Comparison of ENCODE assay signal across 11 mouse cellular contexts in the genomic region with DNA sequence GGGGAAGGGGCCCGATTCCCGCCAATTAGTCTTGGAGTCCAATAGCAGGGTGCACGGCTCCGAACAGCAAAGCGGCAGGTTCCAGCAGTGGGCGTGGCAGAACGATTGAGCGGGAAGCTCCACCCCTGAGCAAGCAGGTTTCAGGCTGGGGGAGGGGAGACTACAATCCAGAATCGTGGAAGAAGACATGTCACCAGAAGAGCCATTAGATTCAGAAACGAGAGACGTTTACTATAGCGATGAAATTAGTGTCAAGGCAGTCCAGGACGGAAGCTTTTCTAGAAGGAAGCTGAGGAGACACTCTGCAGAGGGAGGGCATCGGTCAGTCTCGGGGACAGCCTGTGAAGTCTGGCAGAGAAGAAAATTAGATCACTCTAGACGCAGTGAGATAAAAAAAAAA. TPM values are rescaled to one million over a fixed set of nuclear protein-coding genes. Genes with fewer than 3 reads are reported as not detected.
DNase-seq lines count a peak whose midpoint lies in the region; ATAC-seq and TF ChIP-seq lines count a peak whose summit lies in the region.
"Not testable (repeated sequence)": the region's sequence is repeated elsewhere in the genome, so short reads cannot be mapped to it uniquely, and the experiment has no call there.
"Had no signal": no experiment of that assay in that cellular context is flagged by ENCODE, and none has a peak within 500 bp of the region (broad histone marks: within the 10 kb centered on the region; RNA-seq: fewer than 3 reads in every experiment).

No protein-coding gene starts in this region.

- peak overlapping the region; percentile 45; the same call in 1 of the 2 replicates for H3K9ac ChIP-seq in heart, embryonic 14.5 days (ENCODE audit: low read length)
- not testable (repeated sequence) for H3K9ac ChIP-seq in intestine, postnatal 0 days (ENCODE audit: low read depth, low read length); liver, embryonic 14.5 days (replicated peaks); stomach, embryonic 14.5 days (replicated peaks; ENCODE audit: low read depth, low read length)
- peak overlapping the region; percentile 6; the same call in 1 of the 2 replicates for H3K9ac ChIP-seq in midbrain, embryonic 14.5 days (replicated peaks; ENCODE audit: low read length)

- not testable (repeated sequence) for H3K27ac ChIP-seq in embryonic fibroblast, embryonic 13.5 days (ENCODE audit: insufficient read depth, low read length); heart, embryonic 14.5 days (replicated peaks in 1 of 2; ENCODE audit: control insufficient read depth in 1 of 2, insufficient read depth in 1 of 2, low read depth in 2 of 2, low read length in 2 of 2); intestine, postnatal 0 days (ENCODE audit: low read depth, low read length); liver, embryonic 14.5 days; midbrain, embryonic 14.5 days (replicated peaks; ENCODE audit: low read depth, low read length); stomach, embryonic 14.5 days (ENCODE audit: low read length)

- not testable (repeated sequence) for TF ChIP-seq EP300 in liver, embryonic 14.5 days (IDR thresholded peaks at IDR 0.05; ENCODE audit: low read depth)

- not testable (repeated sequence) for H3K4me1 ChIP-seq in embryonic fibroblast, embryonic 13.5 days (ENCODE audit: control insufficient read depth, insufficient read depth, low read length); heart, embryonic 14.5 days (ENCODE audit: control insufficient read depth in 2 of 2, insufficient read depth in 2 of 2, low read length in 2 of 2); intestine, postnatal 0 days (replicated peaks; ENCODE audit: control insufficient read depth, insufficient read depth, low read length); liver, embryonic 14.5 days (replicated peaks; ENCODE audit: control insufficient read depth in 2 of 2, insufficient read depth in 2 of 2, low read length in 1 of 2); midbrain, embryonic 14.5 days (ENCODE audit: control insufficient read depth, insufficient read depth, low read length); stomach, embryonic 14.5 days (ENCODE audit: control insufficient read depth, insufficient read depth, low read length)

- TF ChIP-seq CTCF in embryonic fibroblast, embryonic 13.5 days (IDR thresholded peaks at IDR 0.05; ENCODE audit: borderline replicate concordance, insufficient read depth, low read length); intestine, postnatal 0 days (IDR thresholded peaks at IDR 0.05; ENCODE audit: low read depth); liver, embryonic 14.5 days (IDR thresholded peaks at IDR 0.05; ENCODE audit: low read depth): not testable (repeated sequence)

- H3K27me3 ChIP-seq in heart, embryonic 14.5 days (ENCODE audit: control insufficient read depth, insufficient read depth, low read length); intestine, postnatal 0 days (replicated peaks; ENCODE audit: control insufficient read depth, insufficient read depth, low read length); liver, embryonic 14.5 days (ENCODE audit: control insufficient read depth, insufficient read depth, low read length); midbrain, embryonic 14.5 days (ENCODE audit: control insufficient read depth, insufficient read depth, low read length); stomach, embryonic 14.5 days (ENCODE audit: control insufficient read depth, insufficient read depth, low read length): not testable (repeated sequence)

- H3K4me2 ChIP-seq in heart, embryonic 14.5 days (ENCODE audit: low read length) = peak overlapping the region; percentile 63
- H3K4me2 ChIP-seq in intestine, postnatal 0 days (replicated peaks; ENCODE audit: low read depth) = peak overlapping the region; percentile 64
- peak overlapping the region; percentile 62 for H3K4me2 ChIP-seq in liver, embryonic 14.5 days (ENCODE audit: low read depth)
- peak overlapping the region; percentile 55 for H3K4me2 ChIP-seq in midbrain, embryonic 14.5 days (ENCODE audit: low read length)
- peak overlapping the region; percentile 63 for H3K4me2 ChIP-seq in stomach, embryonic 14.5 days (replicated peaks; ENCODE audit: low read depth, low read length)

- TF ChIP-seq POLR2A in embryonic fibroblast, embryonic 13.5 days (IDR thresholded peaks at IDR 0.05; ENCODE audit: low read depth, low read length) = not testable (repeated sequence)

- peak; percentile 10 to 18 for DNase-seq in adrenal gland, postnatal 36 days
- DNase-seq in left cerebral cortex, adult 18-20 months (ENCODE audit: low spot score in 2 of 2) = peak; percentile 21 to 33
- not testable (repeated sequence) for DNase-seq in liver, embryonic 14.5 days (ENCODE audit: low read depth in 3 of 3, low spot score in 3 of 3)
- peak; percentile 39 for DNase-seq in midbrain, embryonic 14.5 days

- not testable (repeated sequence) for H3K36me3 ChIP-seq in heart, embryonic 14.5 days (ENCODE audit: control insufficient read depth, insufficient read depth, low read length); intestine, postnatal 0 days (ENCODE audit: control insufficient read depth, insufficient read depth); liver, embryonic 14.5 days (replicated peaks; ENCODE audit: control insufficient read depth, insufficient read depth, low read depth); midbrain, embryonic 14.5 days (ENCODE audit: control insufficient read depth, insufficient read depth, low read length); stomach, embryonic 14.5 days (ENCODE audit: control insufficient read depth, insufficient read depth, low read length)

- 1% methylated on average over 16 of the region's 16 CpGs for WGBS in heart, embryonic 14.5 days
- 3% methylated on average over 16 of the region's 16 CpGs for WGBS in intestine, postnatal 0 days
- whole genome bisulfite sequencing in liver, embryonic 14.5 days (ENCODE audit: insufficient replicate concordance) = 3% methylated on average over 16 of the region's 16 CpGs
- 2% methylated on average over 16 of the region's 16 CpGs for WGBS in midbrain, embryonic 14.5 days
- WGBS in stomach, embryonic 14.5 days = 3% methylated on average over 16 of the region's 16 CpGs

- not testable (repeated sequence) for H3K9me3 ChIP-seq in heart, embryonic 14.5 days (ENCODE audit: control insufficient read depth, low read length); intestine, postnatal 0 days (ENCODE audit: control insufficient read depth); liver, embryonic 14.5 days (ENCODE audit: control insufficient read depth, low read length); midbrain, embryonic 14.5 days (ENCODE audit: control insufficient read depth, low read length); stomach, embryonic 14.5 days (ENCODE audit: control insufficient read depth, low read depth, low read length)

- peak overlapping the region; percentile 30 for H3K4me3 ChIP-seq in embryonic fibroblast, embryonic 13.5 days (ENCODE audit: insufficient read depth, low read length)
- H3K4me3 ChIP-seq in heart, embryonic 14.5 days (ENCODE audit: control insufficient read depth in 1 of 2, insufficient read depth in 1 of 2, low read depth in 1 of 2, low read length in 2 of 2) = peak overlapping the region; percentile 36 to 37
- H3K4me3 ChIP-seq in intestine, postnatal 0 days (ENCODE audit: low read depth, low read length) = peak overlapping the region; percentile 24
- H3K4me3 ChIP-seq in liver, embryonic 14.5 days (ENCODE audit: insufficient read depth in 1 of 2, low read depth in 2 of 2, low read length in 2 of 2) = peak overlapping the region; percentile 22 to 34
- peak overlapping the region; percentile 29 for H3K4me3 ChIP-seq in midbrain, embryonic 14.5 days (replicated peaks; ENCODE audit: low read depth, low read length)
- peak overlapping the region; percentile 22 for H3K4me3 ChIP-seq in stomach, embryonic 14.5 days (ENCODE audit: low read depth, low read length)

- ATAC-seq in heart, embryonic 14.5 days (ENCODE audit: insufficient number of reproducible peaks, insufficient read depth, low FRiP score, low read depth); intestine, postnatal 0 days; liver, embryonic 14.5 days (ENCODE audit: insufficient read depth); midbrain, embryonic 14.5 days (ENCODE audit: low FRiP score, low TSS enrichment); stomach, embryonic 14.5 days (ENCODE audit: insufficient number of reproducible peaks, insufficient read depth, low FRiP score, low read depth): not testable (repeated sequence)

RNA-seq across cellular contexts. Expression of gene Ropn1, which starts 7.8 kb away (rescaled TPM):
- total RNA-seq in adrenal gland, postnatal 36 days (2021) = not detected
- polyA plus RNA-seq in embryonic fibroblast, embryonic 13.5 days (2011; ENCODE audit: insufficient read length, low read depth, missing spikeins) = not detected in 2 replicates
- polyA plus RNA-seq in heart, embryonic 14.5 days (2014; fragmentation: Nextera tagmentation; extraction: Ambion mirVana) = 0.47 and 0.62 TPM in 2 replicates
- not detected in 2 replicates for polyA plus RNA-seq in intestine, postnatal 0 days (2015; fragmentation: Nextera tagmentation; extraction: Ambion mirVana)
- total RNA-seq in left cerebral cortex, adult 18-20 months (2021) = not detected
- polyA plus RNA-seq in liver, embryonic 14.5 days (2012; rRNA removed) = not detected in 2 replicates
- polyA plus RNA-seq in liver, embryonic 14.5 days (2014; fragmentation: Nextera tagmentation; extraction: Ambion mirVana) = not detected in 2 replicates
- not detected in 2 replicates for polyA plus RNA-seq in midbrain, embryonic 14.5 days (2014; fragmentation: Nextera tagmentation; extraction: Ambion mirVana)
- not detected in 2 replicates for polyA plus RNA-seq in stomach, embryonic 14.5 days (2014; fragmentation: Nextera tagmentation; extraction: Ambion mirVana)
- total RNA-seq: heart, adult 2 months; megakaryocyte progenitor cell, adult 5-6 weeks had no signal
- polyA plus RNA-seq: frontal cortex, adult 2 months had no signal

RNA-seq across cellular contexts. Expression of gene Ccdc14, which starts 32.9 kb away (rescaled TPM):
- 1 to 10 TPM; 2.3 to 2.7 TPM for total RNA-seq in adrenal gland, postnatal 36 days (2021)
- 5.5 and 5.7 TPM in 2 replicates for polyA plus RNA-seq in embryonic fibroblast, embryonic 13.5 days (2011; ENCODE audit: insufficient read length, low read depth, missing spikeins)
- 6.2 and 6.6 TPM in 2 replicates for polyA plus RNA-seq in heart, embryonic 14.5 days (2014; fragmentation: Nextera tagmentation; extraction: Ambion mirVana)
- 1.7 and 1.8 TPM in 2 replicates for polyA plus RNA-seq in intestine, postnatal 0 days (2015; fragmentation: Nextera tagmentation; extraction: Ambion mirVana)
- total RNA-seq in left cerebral cortex, adult 18-20 months (2021) = 1 to 10 TPM; 2.6 to 2.9 TPM
- polyA plus RNA-seq in liver, embryonic 14.5 days (2012; rRNA removed) = 2.1 and 3.2 TPM in 2 replicates
- 2.6 and 3.3 TPM in 2 replicates for polyA plus RNA-seq in liver, embryonic 14.5 days (2014; fragmentation: Nextera tagmentation; extraction: Ambion mirVana)
- 4.1 and 4.8 TPM in 2 replicates for polyA plus RNA-seq in midbrain, embryonic 14.5 days (2014; fragmentation: Nextera tagmentation; extraction: Ambion mirVana)
- 8.1 and 8.5 TPM in 2 replicates for polyA plus RNA-seq in stomach, embryonic 14.5 days (2014; fragmentation: Nextera tagmentation; extraction: Ambion mirVana)
